Mouse (Mus musculus) effector memory CD4-positive, alpha-beta T cell, adult 5 months (primary cell): ENCODE data around the gene Vmn1r189. TPM values are rescaled to one million over a fixed set of nuclear protein-coding genes. Genes with fewer than 3 reads are reported as not detected.

ENCODE experiments used
- polyA plus RNA-seq: library from polyadenylated mRNA; unstranded; fragments of 100-300 nt; shearing (Covaris generic); gene quantifications from one replicate; pipeline ENCODE4 v1.2.1, GENCODE M21; 2017

Vmn1r189 gene
- not detected for polyA plus RNA-seq

GRCm38 (mm10) chr13:22105724-22106123, at the start of gene Vmn1r189:
TSS of gene Vmn1r189 (minus strand) at chr13:22105824.

GRCm38 (mm10) chr13:22084140-22084539, 21.5 kb downstream of the Vmn1r189 start, which contains the start of gene Vmn1r188:
TSS of gene Vmn1r188 (plus strand) at chr13:22084440.

Other genes with a start within 250 kb of the Vmn1r189 start
- gene Zfp184, start 160.7 kb downstream of the Vmn1r189 start, polyA plus RNA-seq: 0.39 TPM
- gene Pom121l2, start 124.6 kb downstream of the Vmn1r189 start, polyA plus RNA-seq: not detected
- 1.3 TPM for gene Prss16, start 96.1 kb downstream of the Vmn1r189 start, polyA plus RNA-seq
- gene Hist1h2ah, start 70.3 kb downstream of the Vmn1r189 start, polyA plus RNA-seq: 6.2 TPM
- not detected for gene Hist1h2bk, start 70.0 kb downstream of the Vmn1r189 start, polyA plus RNA-seq
- 12.0 TPM for gene Hist1h4i, start 64.5 kb downstream of the Vmn1r189 start, polyA plus RNA-seq
- gene Hist1h2ag, start 62.9 kb downstream of the Vmn1r189 start, polyA plus RNA-seq: 2.9 TPM
- gene Hist1h2bj, start 62.6 kb downstream of the Vmn1r189 start, polyA plus RNA-seq: not detected
- not detected for gene Vmn1r188, start 21.4 kb downstream of the Vmn1r189 start, polyA plus RNA-seq
- 0.10 TPM for gene Vmn1r191, start 78.1 kb upstream of the Vmn1r189 start, polyA plus RNA-seq
- gene Vmn1r192, start 85.3 kb upstream of the Vmn1r189 start, polyA plus RNA-seq: not detected
- not detected for gene Vmn1r193, start 117.3 kb upstream of the Vmn1r189 start, polyA plus RNA-seq
- not detected for gene Vmn1r194, start 138.4 kb upstream of the Vmn1r189 start, polyA plus RNA-seq
- gene Vmn1r195, start 164.7 kb upstream of the Vmn1r189 start, polyA plus RNA-seq: not detected
- gene Vmn1r196, start 184.1 kb upstream of the Vmn1r189 start, polyA plus RNA-seq: not detected
- gene Vmn1r197, start 218.8 kb upstream of the Vmn1r189 start, polyA plus RNA-seq: not detected
- gene Vmn1r198, start 244.5 kb upstream of the Vmn1r189 start, polyA plus RNA-seq: 0.14 TPM